Mouse (Mus musculus): ENCODE data around the gene Klk15.

DNA sequence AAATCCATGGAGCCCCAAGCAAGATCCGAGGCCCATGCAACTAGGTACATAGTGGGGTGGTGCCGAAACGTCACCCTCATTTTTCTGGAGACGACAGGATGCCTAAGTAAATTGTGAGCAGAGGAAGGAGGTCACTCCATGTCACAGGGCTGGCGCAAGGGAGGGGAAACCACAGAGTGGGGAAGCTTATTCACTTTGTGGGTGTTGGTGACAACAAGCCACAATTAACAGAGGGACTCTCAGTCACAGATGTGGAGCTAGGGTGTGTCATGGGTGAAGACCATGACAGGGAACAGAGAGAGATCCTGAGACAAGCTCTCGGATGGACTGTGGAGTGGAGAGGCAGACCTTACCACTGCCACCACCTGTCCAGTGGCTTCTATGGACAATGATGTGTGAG, 12.5 kb upstream of the Klk15 start:
- TF ChIP-seq GATA1 (IDR thresholded peaks at IDR 0.05; ENCODE audit: borderline replicate concordance, low read length): no peak
- no peak for TF ChIP-seq FLI1 (IDR thresholded peaks at IDR 0.05; ENCODE audit: low read length)

All from megakaryocyte, embryonic 14.5 days (primary cell).